Mouse (Mus musculus) G1E (cell line): Measurements from ENCODE around the gene Prkca. TPM values are rescaled to one million over a fixed set of nuclear protein-coding genes. Genes with fewer than 3 reads are reported as not detected.

ENCODE experiments used
- ATAC-seq: 2 replicates; pipeline ENCODE4 v1.8.0; 2016; ENCODE audit warnings: mild to moderate bottlenecking; ENCODE audit not compliant: insufficient number of reproducible peaks, poor library complexity, low FRiP score, severe bottlenecking; ENCODE audit errors: extremely low read depth
- DNase-seq: peaks from one replicate; pipeline ENCODE4 v3.0.0; 2012; ENCODE audit warnings: low spot score
- H3K27me3 ChIP-seq: 2 replicates; pipeline ENCODE4 v1.6.1; 2012; ENCODE audit warnings: mild to moderate bottlenecking, low read length, inconsistent platforms; ENCODE audit not compliant: insufficient read depth
- H3K36me3 ChIP-seq: replicated peaks from 2 replicates; pipeline ENCODE3; 2012; ENCODE audit warnings: mild to moderate bottlenecking, inconsistent platforms
- H3K4me1 ChIP-seq: 2 replicates; pipeline ENCODE4 v1.6.1; 2012; ENCODE audit warnings: low read depth, low read length, inconsistent platforms, mixed read lengths; ENCODE audit not compliant: insufficient read depth
- H3K4me3 ChIP-seq: 2 replicates; pipeline ENCODE4 v1.5.1; 2012; ENCODE audit warnings: low read depth, mild to moderate bottlenecking, inconsistent platforms, low read length, moderate library complexity, mixed read lengths
- H3K9me3 ChIP-seq: replicated peaks from 2 replicates; pipeline ENCODE4 v1.6.1; 2012; ENCODE audit warnings: inconsistent platforms
- CTCF ChIP-seq: IDR thresholded peaks from 2 replicates; pipeline ENCODE4 v1.5.1; 2012; ENCODE audit warnings: low read depth, low read length, inconsistent platforms, mixed read lengths
- GATA1 ChIP-seq: IDR thresholded peaks from 2 replicates; pipeline ENCODE4 v1.6.1; 2012; ENCODE audit warnings: borderline replicate concordance, low read length, inconsistent platforms, mixed read lengths
- GATA2 ChIP-seq: IDR thresholded peaks from 2 replicates; pipeline ENCODE4 v1.6.1; 2012; ENCODE audit warnings: low read depth, low read length, inconsistent platforms, borderline replicate concordance
- POLR2AphosphoS5 ChIP-seq: IDR thresholded peaks from 2 replicates; pipeline ENCODE4 v1.6.1; 2012; ENCODE audit warnings: low read depth, low read length, inconsistent platforms; ENCODE audit not compliant: insufficient replicate concordance
- TAL1 ChIP-seq: conservative IDR thresholded peaks from 2 replicates; pipeline ENCODE4 v1.6.1; 2012; ENCODE audit warnings: low read depth, low read length, inconsistent platforms, mixed read lengths
- polyA plus RNA-seq: library from polyadenylated mRNA; stranded (reverse); fragments of >175 nt; gene quantifications from 2 replicates; pipeline ENCODE4 v1.2.3, GENCODE M21; 2012
- total RNA-seq, 2 experiments: library from RNA; stranded (forward) in 1 of 2; stranded (reverse) in 1 of 2; fragments of 200-1000 nt in 1 of 2; fragments of >200 nt in 1 of 2; fragmentation: Nextera tagmentation in 1 of 2; gene quantifications; 2 replicates each; pipeline ENCODE4 v1.2.3; 2014 to 2017

Gene Prkca
- total and polyA plus RNA-seq, 3 experiments = 0.11 TPM; not detected in 2

DNA sequence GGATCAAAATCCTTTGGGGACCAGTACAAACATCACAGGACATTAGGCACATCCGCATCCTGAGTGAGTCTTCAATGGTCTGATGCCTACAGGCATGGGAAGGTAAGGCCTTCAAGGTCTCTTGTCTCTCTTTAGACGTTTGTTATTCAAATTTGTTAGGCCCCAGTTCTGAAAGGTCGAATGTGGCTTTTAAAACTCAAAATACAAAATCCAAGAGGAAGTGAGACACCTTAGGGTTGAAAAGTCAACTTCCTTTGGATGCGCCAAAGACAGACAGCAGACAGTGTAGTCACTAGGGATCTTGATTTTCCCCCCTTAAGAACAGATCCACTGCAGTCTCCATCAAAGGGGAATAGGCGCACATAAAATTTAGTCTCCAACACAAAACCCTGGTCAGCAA, 187.6 kb downstream of the Prkca start:
- H3K36me3 ChIP-seq = no peaks in the 10 kb centered on the region
- peaks cover 32% of the 10 kb centered on the region for H3K9me3 ChIP-seq
- H3K27me3 ChIP-seq = peaks cover 3% of the 10 kb centered on the region; the same call in 1 of the 2 replicates
- ATAC-seq = no peak
- no peaks in the 10 kb centered on the region for H3K4me1 ChIP-seq
- TF ChIP-seq TAL1 (no peak), POLR2AphosphoS5 (no peak), CTCF (no peak), GATA1 (no peak), GATA2 (no peak)
- H3K4me3 ChIP-seq = no peak overlapping the region
- no peak for DNase-seq

DNA sequence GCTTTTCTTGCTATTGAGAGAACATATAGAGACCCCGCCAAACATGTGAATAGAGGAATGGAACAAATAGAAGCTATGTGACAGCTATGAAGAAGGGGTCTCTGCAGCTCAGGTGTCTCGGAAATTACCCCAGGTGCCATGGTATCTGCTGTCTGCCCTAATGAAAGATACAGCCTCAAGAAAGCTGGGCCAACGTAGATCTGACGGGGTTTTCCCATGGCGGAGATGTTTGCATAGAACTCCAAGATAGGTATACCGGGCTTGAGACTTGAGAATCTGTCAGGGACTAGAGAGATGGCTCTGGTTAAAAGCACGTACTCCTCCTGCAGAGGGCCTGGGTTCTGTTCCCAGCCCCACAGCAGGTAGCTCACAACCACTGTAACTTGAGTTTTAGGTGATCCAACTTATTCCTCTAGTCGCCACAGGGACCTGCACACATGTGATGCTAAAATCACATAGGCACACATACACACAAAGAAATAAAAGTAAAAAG, 188.6 kb downstream of the Prkca start:
- Histone ChIP-seq H3K4me1 (peaks cover 7% of the 10 kb centered on the region), H3K36me3 (no peaks in the 10 kb centered on the region), H3K9me3 (peaks cover 31% of the 10 kb centered on the region)

DNA sequence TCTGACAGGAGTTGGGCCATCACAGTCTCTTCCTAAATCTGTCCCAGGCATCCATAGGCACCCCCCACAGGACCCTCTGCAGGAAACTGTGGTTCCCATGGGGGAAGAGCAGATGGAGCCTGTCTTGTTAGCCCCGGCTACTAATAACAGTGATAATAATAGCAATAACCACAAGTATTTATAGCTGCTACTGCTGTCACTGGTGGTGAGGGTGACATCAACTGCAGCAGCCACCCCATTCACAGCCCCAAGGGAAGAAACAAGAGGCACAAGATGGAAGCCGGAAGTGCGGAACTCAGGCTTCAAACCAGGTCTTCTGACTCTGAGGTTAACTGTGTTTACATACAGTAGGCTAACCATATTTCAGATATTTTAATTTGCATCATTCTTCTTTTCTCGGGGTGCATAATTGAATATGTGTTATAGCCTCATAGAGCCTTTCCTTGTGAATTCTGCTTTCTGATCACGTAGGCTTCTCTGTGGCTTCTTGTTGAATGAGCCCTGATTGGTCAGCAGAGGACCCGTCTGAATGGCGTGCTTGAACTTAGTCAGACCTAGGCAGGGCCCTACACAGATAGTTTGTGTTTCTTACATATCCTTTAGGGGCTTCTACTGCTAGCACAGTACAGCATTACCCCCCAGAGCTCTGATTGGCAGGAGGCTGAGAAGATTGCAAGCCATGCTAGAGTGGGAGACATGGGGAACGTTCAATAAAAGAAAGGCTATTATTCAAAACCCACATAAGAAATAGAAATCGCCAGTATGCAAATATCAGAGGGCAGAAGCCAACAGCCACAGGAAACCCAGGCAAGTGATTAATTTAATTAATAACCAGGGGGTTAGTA, 189.5 kb downstream of the Prkca start:
- ATAC-seq = no peak
- DNase-seq = no peak
- H3K4me1 ChIP-seq = peaks cover 11% of the 10 kb centered on the region
- no peaks in the 10 kb centered on the region for H3K36me3 ChIP-seq
- no peak overlapping the region for H3K4me3 ChIP-seq
- peaks cover 31% of the 10 kb centered on the region for H3K9me3 ChIP-seq
- TF ChIP-seq TAL1 (no peak), GATA1 (no peak), CTCF (no peak)
- peaks cover 3% of the 10 kb centered on the region; the same call in 1 of the 2 replicates for H3K27me3 ChIP-seq

More for the DNA sequence above, 188.6 kb downstream of the Prkca start:
- no peak overlapping the region for H3K4me3 ChIP-seq
- TF ChIP-seq GATA1 (no peak), POLR2AphosphoS5 (no peak), TAL1 (no peak), CTCF (no peak), GATA2 (no peak)
- DNase-seq = no peak
- H3K27me3 ChIP-seq = peaks cover 3% of the 10 kb centered on the region; the same call in 1 of the 2 replicates
- ATAC-seq = no peak

GRCm38 (mm10) chr11:108152591-108152990, 191.1 kb downstream of the Prkca start:
- Histone ChIP-seq H3K27me3 (peaks cover 3% of the 10 kb centered on the region; the same call in 1 of the 2 replicates), H3K9me3 (peaks cover 34% of the 10 kb centered on the region), H3K4me1 (peaks cover 15% of the 10 kb centered on the region), H3K36me3 (no peaks in the 10 kb centered on the region), H3K4me3 (no peak overlapping the region)
- DNase-seq = no peak
- no peak for ATAC-seq
- TF ChIP-seq POLR2AphosphoS5 (no peak), GATA1 (no peak), GATA2 (no peak), CTCF (no peak), TAL1 (no peak)

GRCm38 (mm10) chr11:108150410-108150809, 193.3 kb downstream of the Prkca start:
- TF ChIP-seq GATA1 (no peak), TAL1 (no peak), POLR2AphosphoS5 (no peak), GATA2 (no peak), CTCF (no peak)
- Histone ChIP-seq H3K4me3 (no peak overlapping the region; the same call in 1 of the 2 replicates), H3K27me3 (no peaks in the 10 kb centered on the region; the same call in 1 of the 2 replicates), H3K9me3 (peaks cover 37% of the 10 kb centered on the region), H3K36me3 (no peaks in the 10 kb centered on the region), H3K4me1 (peaks cover 15% of the 10 kb centered on the region)
- DNase-seq = no peak
- ATAC-seq = no peak

GRCm38 (mm10) chr11:108149187-108149586, 194.5 kb downstream of the Prkca start:
- H3K4me1 ChIP-seq = peaks cover 15% of the 10 kb centered on the region
- H3K36me3 ChIP-seq = no peaks in the 10 kb centered on the region
- peak; percentile 72 for ATAC-seq
- no peak overlapping the region for H3K4me3 ChIP-seq
- H3K9me3 ChIP-seq = peaks cover 37% of the 10 kb centered on the region
- 0 out of 2 replicates have a peak, but pooled peaks have one; percentile 38 for TF ChIP-seq TAL1
- TF ChIP-seq CTCF = no peak
- peak; percentile 9 for DNase-seq
- no peaks in the 10 kb centered on the region; the same call in 1 of the 2 replicates for H3K27me3 ChIP-seq
